Mouse (Mus musculus) left cerebral cortex, adult 8-10 months (tissue): ENCODE measurements at regions not wholly inside any gene's neighbourhood (a gene's known extent, or its start where the extent isn't known, plus 50 kb on each side); places are given as distances from the start of the nearest gene placed in this dataset.

Experiments used
- DNase-seq, 2 experiments: peaks; one replicate each; pipeline ENCODE4 v3.0.0; 2022; ENCODE audit warnings: low spot score in 2 of 2

GRCm38 (mm10) chr3:17661987-17662386, 286.2 kb upstream of the Cypt12 start:
- no peak for DNase-seq

GRCm38 (mm10) chr3:17667016-17667415, 281.2 kb upstream of the Cypt12 start:
- no peak for DNase-seq

- no peak for DNase-seq
Measured at GRCm38 (mm10) chr3:17668839-17669238, 279.4 kb upstream of the Cypt12 start.
